Comparison of ENCODE assay signal across 14 mouse cellular contexts in the genomic region with DNA sequence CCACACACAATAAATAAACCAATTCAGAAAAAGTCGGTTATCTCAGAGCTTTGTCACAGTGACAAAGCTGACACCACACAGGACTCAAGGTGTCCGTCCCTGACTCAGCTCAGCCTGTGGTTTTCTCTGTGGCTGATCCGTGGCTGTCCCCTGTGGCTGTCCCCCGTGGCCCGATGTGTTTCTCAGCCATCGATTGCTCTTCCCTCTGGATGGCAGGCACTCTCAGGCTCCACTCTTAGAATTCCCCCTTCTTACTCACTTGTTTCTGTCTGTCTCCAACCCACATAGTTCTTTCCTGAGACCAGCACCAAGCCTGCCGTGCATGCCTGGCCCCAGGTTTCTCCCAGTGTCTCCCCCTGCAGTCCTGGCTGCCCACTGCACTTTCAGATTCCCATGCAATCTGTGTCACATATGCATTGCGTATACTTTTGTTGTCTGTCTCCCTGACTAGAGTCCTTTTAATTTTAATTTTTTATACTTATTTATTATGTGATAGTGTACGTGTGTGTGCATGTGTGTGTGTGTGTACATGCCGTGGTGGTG. TPM values are rescaled to one million over a fixed set of nuclear protein-coding genes. Genes with fewer than 3 reads are reported as not detected.
DNase-seq lines count a peak whose midpoint lies in the region; ATAC-seq and TF ChIP-seq lines count a peak whose summit lies in the region.
"Had no signal": no experiment of that assay in that cellular context is flagged by ENCODE, and none has a peak within 500 bp of the region (broad histone marks: within the 10 kb centered on the region; RNA-seq: fewer than 3 reads in every experiment).

No protein-coding gene starts in this region.

- no peak for DNase-seq in left cerebral cortex, adult 2 months (ENCODE audit: extremely low spot score in 1 of 2, low spot score in 2 of 2)
- no peak for DNase-seq in left cerebral cortex, postnatal 4 days
- peak; percentile 39 for DNase-seq in 3T3-L1 (ENCODE audit: low read depth, low spot score)
- DNase-seq in c-Kit-positive CD71-positive TER-119-positive erythroid progenitor cells, embryonic 14.5 days (ENCODE audit: low spot score), result no peak
- DNase-seq: adrenal gland, postnatal 25 days; right cerebral cortex, postnatal 14 days had no signal

- 81% methylated on average over 10 of the region's 10 CpGs for WGBS in neural tube, embryonic 15.5 days

- peaks cover 14% of the 10 kb centered on the region for H3K4me1 ChIP-seq in E14TG2a.4 (replicated peaks; ENCODE audit: low read depth, low read length)
- no peaks in the 10 kb centered on the region for H3K4me1 ChIP-seq in embryonic fibroblast, embryonic 13.5 days (ENCODE audit: control insufficient read depth, insufficient read depth, low read length)
- H3K4me1 ChIP-seq in neural tube, embryonic 15.5 days, result no peaks in the 10 kb centered on the region
- H3K4me1 ChIP-seq: embryonic facial prominence, embryonic 15.5 days; forebrain, embryonic 15.5 days had no signal

- no peak overlapping the region for H3K4me2 ChIP-seq in neural tube, embryonic 15.5 days
- H3K4me2 ChIP-seq: embryonic facial prominence, embryonic 15.5 days; forebrain, embryonic 15.5 days had no signal

- intact Hi-C loops in left cerebral cortex, adult 2 months (cut with DNase I), result no loop called here
- intact Hi-C loops in left cerebral cortex, postnatal 4 days (cut with DNase I), result no loop called here

- TF ChIP-seq POLR2A in embryonic fibroblast, embryonic 13.5 days (IDR thresholded peaks at IDR 0.05; ENCODE audit: low read depth, low read length), result no peak

- no peak overlapping the region for H3K9ac ChIP-seq in neural tube, embryonic 15.5 days (replicated peaks)
- H3K9ac ChIP-seq: embryonic facial prominence, embryonic 15.5 days; forebrain, embryonic 15.5 days had no signal

- TF ChIP-seq CTCF in left cerebral cortex, adult 2 months (IDR thresholded peaks at IDR 0.05), result peak; percentile 17
- peak; percentile 47 for TF ChIP-seq CTCF in E14TG2a.4 (conservative IDR thresholded peaks at IDR 0.05; ENCODE audit: low read length)
- peak; percentile 19; the same call in 1 of the 2 replicates for TF ChIP-seq CTCF in embryonic fibroblast, embryonic 13.5 days (IDR thresholded peaks at IDR 0.05; ENCODE audit: borderline replicate concordance, insufficient read depth, low read length)

- H3K4me3 ChIP-seq in left cerebral cortex, adult 2 months, result no peak overlapping the region
- H3K4me3 ChIP-seq in E14TG2a.4 (replicated peaks; ENCODE audit: low read length), result no peak overlapping the region
- no peak overlapping the region for H3K4me3 ChIP-seq in embryonic fibroblast, embryonic 13.5 days (ENCODE audit: insufficient read depth, low read length)
- no peak overlapping the region for H3K4me3 ChIP-seq in neural tube, embryonic 15.5 days (replicated peaks)
- H3K4me3 ChIP-seq: embryonic facial prominence, embryonic 15.5 days; forebrain, embryonic 15.5 days had no signal

- no peaks in the 10 kb centered on the region for H3K9me3 ChIP-seq in E14TG2a.4 (ENCODE audit: low read length)
- no peaks in the 10 kb centered on the region for H3K9me3 ChIP-seq in neural tube, embryonic 15.5 days (replicated peaks)
- H3K9me3 ChIP-seq: embryonic facial prominence, embryonic 15.5 days; forebrain, embryonic 15.5 days had no signal

- ATAC-seq in neural tube, embryonic 15.5 days (ENCODE audit: low FRiP score), result no peak
- ATAC-seq: forebrain, embryonic 15.5 days; hindbrain, embryonic 16.5 days had no signal

- H3K36me3 ChIP-seq in E14TG2a.4 (ENCODE audit: insufficient read depth, low read length), result no peaks in the 10 kb centered on the region
- no peaks in the 10 kb centered on the region for H3K36me3 ChIP-seq in neural tube, embryonic 15.5 days
- H3K36me3 ChIP-seq: embryonic facial prominence, embryonic 15.5 days; forebrain, embryonic 15.5 days had no signal

- no peak overlapping the region for H3K27ac ChIP-seq in left cerebral cortex, adult 2 months
- H3K27ac ChIP-seq in embryonic fibroblast, embryonic 13.5 days (ENCODE audit: insufficient read depth, low read length), result no peak overlapping the region
- H3K27ac ChIP-seq in neural tube, embryonic 15.5 days (replicated peaks), result no peak overlapping the region
- H3K27ac ChIP-seq: embryonic facial prominence, embryonic 15.5 days; forebrain, embryonic 15.5 days; macrophage had no signal

- H3K27me3 ChIP-seq in E14TG2a.4 (ENCODE audit: insufficient read depth, low read length), result peaks cover 11% of the 10 kb centered on the region
- no peaks in the 10 kb centered on the region for H3K27me3 ChIP-seq in neural tube, embryonic 15.5 days (replicated peaks)
- H3K27me3 ChIP-seq: embryonic facial prominence, embryonic 15.5 days; forebrain, embryonic 15.5 days had no signal

RNA-seq across cellular contexts. Expression of gene Slc45a1, which starts 41.0 kb away (rescaled TPM):
- total RNA-seq in left cerebral cortex, adult 2 months (2021), result 10 to 100 TPM; 44.4 to 49.0 TPM
- 10 to 100 TPM; 40.9 to 41.7 TPM for total RNA-seq in left cerebral cortex, postnatal 4 days (2021)
- 0.16 and 0.17 TPM in 2 replicates for polyA plus RNA-seq in embryonic fibroblast, embryonic 13.5 days (2011; ENCODE audit: insufficient read length, low read depth, missing spikeins)
- 37.9 and 47.8 TPM in 2 replicates for polyA plus RNA-seq in neural tube, embryonic 15.5 days (2015; fragmentation: Nextera tagmentation; extraction: Ambion mirVana)
- polyA plus RNA-seq: heart, postnatal 0 days; macrophage had no signal
